Mouse (Mus musculus) embryonic facial prominence, embryonic 13.5 days (tissue): Measurements from ENCODE around the gene Eef2k. TPM values are rescaled to one million over a fixed set of nuclear protein-coding genes. Genes with fewer than 3 reads are reported as not detected.
A peak's percentile ranks its signal among the peaks of the same experiment; 100 is the strongest.

ENCODE experiments used
- ATAC-seq: fragments of 200-750 bp; cut with Nextera tagmentation; 2 replicates; pipeline ENCODE4 v1.8.0; 2017; ENCODE audit warnings: low read depth; ENCODE audit not compliant: insufficient number of reproducible peaks, insufficient read depth, low FRiP score, low TSS enrichment
- H3K27ac ChIP-seq: fragments of 300-500 bp; sonication (generic); 2 replicates; pipeline ENCODE4 v1.5.1; 2015; ENCODE audit warnings: moderate library complexity, mild to moderate bottlenecking, inconsistent platforms
- H3K27me3 ChIP-seq: fragments of 300-500 bp; sonication (generic); 2 replicates; pipeline ENCODE4 v1.6.1; 2015; ENCODE audit warnings: mild to moderate bottlenecking, inconsistent platforms
- H3K36me3 ChIP-seq: fragments of 300-500 bp; sonication (generic); 2 replicates; pipeline ENCODE4 v1.6.1; 2015; ENCODE audit warnings: mild to moderate bottlenecking, inconsistent platforms
- H3K4me1 ChIP-seq: fragments of 300-500 bp; sonication (generic); 2 replicates; pipeline ENCODE4 v1.6.1; 2015; ENCODE audit warnings: inconsistent platforms
- H3K4me2 ChIP-seq: fragments of 300-500 bp; sonication (generic); 2 replicates; pipeline ENCODE4 v1.6.1; 2015; ENCODE audit warnings: moderate library complexity, mild to moderate bottlenecking, inconsistent platforms
- H3K4me3 ChIP-seq: fragments of 300-500 bp; sonication (generic); 2 replicates; pipeline ENCODE4 v1.5.1; 2015; ENCODE audit warnings: mild to moderate bottlenecking, inconsistent platforms
- H3K9ac ChIP-seq: fragments of 300-500 bp; sonication (generic); 2 replicates; pipeline ENCODE4 v1.6.1; 2015; ENCODE audit warnings: mild to moderate bottlenecking, inconsistent platforms
- H3K9me3 ChIP-seq: fragments of 300-500 bp; sonication (generic); 2 replicates; pipeline ENCODE4 v1.6.1; 2016; ENCODE audit warnings: inconsistent platforms
- WGBS: fragments of 180-500 bp; shearing (Covaris S2); methylation state at CpG from one replicate; pipeline ENCODE4 v1.1.7; 2015; ENCODE audit warnings: mixed read lengths; 5-methylcytosine and 5-hydroxymethylcytosine counted together
- polyA plus RNA-seq: library from polyadenylated mRNA; unstranded; fragments of >200 nt; fragmentation: Nextera tagmentation; extraction: Ambion mirVana; gene quantifications from 2 replicates; pipeline ENCODE4 v1.2.1, GENCODE M21; 2015

The Eef2k gene
- polyA plus RNA-seq, 1 experiment from 2014 or later = 39.4 TPM

DNA sequence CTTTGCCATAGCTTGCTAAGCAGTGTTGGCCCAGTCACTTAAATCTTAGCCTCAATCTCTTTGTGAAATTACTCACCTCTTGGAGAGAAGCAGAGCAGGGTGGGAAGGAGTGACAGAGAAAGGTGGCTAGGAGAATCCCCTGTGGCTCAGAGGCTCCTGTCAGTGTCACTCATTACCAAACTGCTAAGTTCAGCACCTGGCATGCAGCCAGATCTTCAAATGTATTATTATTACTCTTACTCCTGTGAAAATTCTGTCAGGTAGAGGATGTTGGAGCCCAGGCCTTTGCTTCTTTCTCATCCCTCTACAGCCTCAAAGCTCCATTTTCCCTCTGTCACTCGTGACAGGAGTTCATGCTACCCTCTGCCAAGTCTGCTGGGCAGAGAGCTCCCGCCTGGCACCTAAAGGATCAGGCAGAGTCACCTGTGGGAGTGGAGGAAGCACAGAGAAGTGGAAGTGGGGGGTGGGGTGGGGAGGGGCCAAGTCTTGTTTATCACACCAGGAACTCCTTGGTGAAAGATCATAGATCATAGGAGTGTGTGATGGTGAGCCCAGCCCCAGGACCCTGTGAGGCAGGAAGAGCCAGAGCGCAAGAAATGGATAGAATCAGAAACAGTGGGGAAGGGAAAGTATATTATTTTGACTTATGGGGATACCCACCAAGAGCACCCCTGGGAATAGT is 6.3 kb downstream of the Eef2k start:
- WGBS = 84% methylated on average over 3 of the region's 3 CpGs
- no peak for ATAC-seq
- Histone ChIP-seq H3K27ac (no peak overlapping the region), H3K4me1 (peaks cover 42% of the 10 kb centered on the region), H3K4me2 (no peak overlapping the region), H3K9me3 (no peaks in the 10 kb centered on the region), H3K27me3 (no peaks in the 10 kb centered on the region), H3K4me3 (no peak overlapping the region), H3K36me3 (peaks cover 3% of the 10 kb centered on the region; the same call in 1 of the 2 replicates), H3K9ac (no peak overlapping the region)

DNA sequence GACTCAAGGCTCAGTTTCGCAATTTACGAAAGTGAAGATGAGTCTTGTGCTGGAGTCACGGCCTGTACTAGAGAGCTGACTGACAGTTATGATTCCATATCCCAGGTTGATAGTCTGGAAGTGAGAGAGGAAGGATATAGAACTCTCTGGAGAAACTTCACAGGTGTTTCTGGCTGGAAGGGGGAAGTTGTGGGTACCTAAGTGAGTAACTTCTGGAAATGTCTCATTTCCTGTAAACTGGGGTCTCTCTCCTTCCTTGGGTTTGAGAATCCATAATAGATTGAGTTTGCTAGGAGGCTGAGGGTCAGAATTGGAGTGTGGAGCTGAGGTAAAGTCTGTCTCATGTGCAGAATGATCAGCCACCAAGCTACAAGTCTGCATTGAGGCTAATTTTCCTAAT is 7.5 kb downstream of the Eef2k start:
- H3K27me3 ChIP-seq = no peaks in the 10 kb centered on the region
- 95% methylated on average over 3 of the region's 3 CpGs for WGBS
- ATAC-seq = no peak
- H3K36me3 ChIP-seq = peaks cover 3% of the 10 kb centered on the region; the same call in 1 of the 2 replicates
- no peak overlapping the region for H3K9ac ChIP-seq
- H3K4me2 ChIP-seq = no peak overlapping the region
- no peaks in the 10 kb centered on the region for H3K9me3 ChIP-seq
- H3K27ac ChIP-seq = no peak overlapping the region
- no peak overlapping the region for H3K4me3 ChIP-seq
- H3K4me1 ChIP-seq = peaks cover 30% of the 10 kb centered on the region

DNA sequence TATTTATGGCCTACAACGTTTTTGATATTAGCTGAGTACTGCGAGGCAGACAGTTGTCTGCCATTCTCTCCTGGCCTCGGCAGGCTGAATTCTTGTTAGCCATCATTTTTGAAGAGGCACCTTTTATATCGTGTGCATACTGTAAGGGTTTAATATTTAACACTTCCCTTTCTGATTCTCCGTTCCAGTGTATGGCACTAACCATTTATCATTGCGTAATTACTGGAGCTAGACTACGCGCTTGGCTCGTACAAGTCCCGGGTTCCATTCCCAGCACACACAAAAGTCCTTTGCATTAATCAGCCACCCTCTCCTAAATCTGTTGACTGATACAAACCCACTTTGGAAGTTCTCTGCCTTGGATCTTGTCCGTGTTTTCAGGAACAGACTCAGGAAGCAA is 17.2 kb downstream of the Eef2k start:
- H3K9ac ChIP-seq = no peak overlapping the region
- WGBS = 88% methylated on average over 11 of the region's 11 CpGs
- ATAC-seq = no peak
- no peak overlapping the region for H3K4me3 ChIP-seq
- H3K27me3 ChIP-seq = no peaks in the 10 kb centered on the region
- H3K36me3 ChIP-seq = peaks cover 19% of the 10 kb centered on the region
- no peak overlapping the region for H3K27ac ChIP-seq
- peaks cover 40% of the 10 kb centered on the region for H3K4me1 ChIP-seq
- no peak overlapping the region for H3K4me2 ChIP-seq
- no peaks in the 10 kb centered on the region for H3K9me3 ChIP-seq

DNA sequence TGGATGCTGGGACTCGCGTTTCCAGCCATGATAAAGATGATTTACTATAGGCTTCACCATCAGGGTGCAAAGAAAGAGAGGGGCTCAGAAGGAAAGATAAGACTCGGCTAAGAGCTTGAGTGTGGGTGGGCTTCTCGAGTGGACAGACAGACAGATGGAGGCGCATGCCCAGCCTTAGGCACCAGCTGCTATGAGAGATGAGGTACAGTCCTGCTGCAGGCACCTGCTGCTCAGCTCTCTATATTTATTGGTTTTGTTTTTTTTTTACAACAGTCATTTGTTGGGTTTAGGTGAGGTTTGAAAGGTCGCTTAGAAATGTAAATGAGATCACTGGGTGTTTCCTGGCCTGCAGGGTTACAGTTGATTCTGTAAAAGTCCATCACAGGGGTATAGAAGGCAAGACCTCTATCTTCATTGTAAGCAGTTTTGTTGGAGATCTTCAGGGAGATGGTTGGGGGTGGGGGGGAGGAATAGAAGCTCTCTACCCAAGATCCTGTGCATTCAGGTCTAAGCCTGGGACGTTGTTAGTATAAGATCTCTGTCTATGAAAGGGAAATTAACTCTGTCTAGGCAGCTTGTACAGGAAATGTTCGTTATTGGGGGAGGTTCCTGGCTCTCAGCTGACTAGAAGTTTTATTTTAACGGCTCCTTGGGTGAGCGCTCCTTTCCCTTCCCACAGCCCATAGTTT is 18.3 kb downstream of the Eef2k start:
- Histone ChIP-seq H3K9ac (no peak overlapping the region), H3K27ac (no peak overlapping the region), H3K4me1 (peaks cover 51% of the 10 kb centered on the region), H3K36me3 (peaks cover 19% of the 10 kb centered on the region), H3K4me2 (no peak overlapping the region), H3K9me3 (no peaks in the 10 kb centered on the region), H3K27me3 (no peaks in the 10 kb centered on the region), H3K4me3 (no peak overlapping the region)
- 48% methylated on average over 10 of the region's 10 CpGs for WGBS
- no peak for ATAC-seq

DNA sequence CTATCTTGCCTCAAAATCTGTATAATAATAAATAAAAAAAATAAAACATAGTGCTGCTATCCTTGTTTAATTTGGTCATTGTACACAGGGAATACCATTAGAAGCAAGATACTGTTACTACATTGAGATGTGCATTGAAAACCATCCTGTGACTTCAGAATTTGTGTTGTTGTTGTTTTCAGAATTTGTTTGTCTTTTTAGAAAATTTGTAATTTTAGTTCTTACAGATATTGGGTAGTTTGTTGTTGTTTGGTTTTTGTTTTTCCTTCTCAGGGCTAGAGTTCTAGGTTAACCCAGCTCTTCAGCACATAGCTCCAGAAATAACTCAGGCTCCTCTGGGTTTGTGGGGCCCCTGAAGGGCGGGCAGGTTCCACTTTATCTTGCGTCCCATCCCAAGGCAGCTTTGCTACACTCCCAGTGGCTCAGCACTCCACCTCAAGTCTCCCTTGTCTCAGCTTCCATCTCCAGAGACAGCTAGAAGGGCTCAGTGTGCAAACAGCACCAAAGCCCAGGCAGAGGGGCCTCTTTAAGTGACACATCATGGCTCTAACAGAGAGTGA is 18.9 kb downstream of the Eef2k start:
- 34% methylated on average over 2 of the region's 2 CpGs for WGBS
- Histone ChIP-seq H3K4me2 (no peak overlapping the region), H3K9ac (no peak overlapping the region), H3K27ac (peak overlapping the region; percentile 14; the same call in 1 of the 2 replicates), H3K36me3 (peaks cover 19% of the 10 kb centered on the region), H3K9me3 (no peaks in the 10 kb centered on the region), H3K4me3 (no peak overlapping the region), H3K4me1 (peaks cover 57% of the 10 kb centered on the region), H3K27me3 (no peaks in the 10 kb centered on the region)
- no peak for ATAC-seq

DNA sequence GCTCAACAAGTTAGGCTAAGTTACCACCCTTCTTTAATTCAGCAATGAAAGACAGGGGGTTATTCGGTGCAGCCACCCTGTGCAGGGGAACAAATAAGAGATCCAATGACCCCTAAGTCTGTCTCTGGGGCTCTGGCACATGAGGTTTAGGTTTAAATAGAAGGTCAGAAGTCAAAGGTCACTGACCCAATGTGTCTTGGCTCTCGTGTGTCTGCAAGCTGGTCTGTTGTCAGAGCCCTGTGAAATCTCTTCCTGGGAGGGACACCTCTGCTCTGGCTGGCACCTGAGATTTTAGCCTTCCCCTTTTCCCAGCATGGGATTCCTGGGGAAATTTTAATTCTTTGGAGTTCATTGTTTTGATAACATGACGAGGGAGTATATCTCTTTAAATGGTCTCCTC is 19.6 kb downstream of the Eef2k start:
- peak overlapping the region; percentile 74 for H3K27ac ChIP-seq
- ATAC-seq = no peak
- WGBS = 14% methylated on average over 3 of the region's 3 CpGs

DNA sequence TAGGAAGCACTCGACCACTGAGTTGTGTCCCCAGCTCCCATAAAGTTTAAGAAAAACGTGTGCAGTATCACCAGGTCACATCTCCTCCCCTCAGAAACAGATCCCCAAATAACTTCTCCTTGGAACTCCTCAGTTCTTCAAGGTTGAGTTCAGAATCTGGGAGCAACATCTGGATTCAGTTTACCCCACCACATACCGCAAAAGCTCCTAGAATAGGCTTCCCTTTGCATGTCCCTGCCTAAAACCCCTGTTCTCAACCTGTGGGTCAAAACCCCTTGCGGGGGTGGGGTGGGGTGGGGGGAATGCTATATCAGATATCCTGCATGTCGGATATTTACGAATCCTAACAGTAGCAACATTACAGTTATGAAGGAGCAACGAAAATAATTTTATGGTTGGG is 20.0 kb downstream of the Eef2k start:
- Histone ChIP-seq H3K36me3 (peaks cover 19% of the 10 kb centered on the region), H3K4me1 (peaks cover 67% of the 10 kb centered on the region), H3K27me3 (no peaks in the 10 kb centered on the region), H3K9ac (no peak overlapping the region), H3K4me3 (no peak overlapping the region), H3K9me3 (no peaks in the 10 kb centered on the region), H3K4me2 (peak overlapping the region; percentile 38), H3K27ac (peak overlapping the region; percentile 74)
- 0 out of 2 replicates have a peak, but pooled peaks have one; percentile 38 for ATAC-seq
- WGBS = 22% methylated on average over 7 of the region's 7 CpGs

More for the DNA sequence above, 19.6 kb downstream of the Eef2k start:
- Histone ChIP-seq H3K27me3 (no peaks in the 10 kb centered on the region), H3K4me3 (no peak overlapping the region), H3K36me3 (peaks cover 19% of the 10 kb centered on the region), H3K4me1 (peaks cover 63% of the 10 kb centered on the region), H3K9ac (no peak overlapping the region), H3K4me2 (peak overlapping the region; percentile 38; the same call in 1 of the 2 replicates), H3K9me3 (no peaks in the 10 kb centered on the region)

DNA sequence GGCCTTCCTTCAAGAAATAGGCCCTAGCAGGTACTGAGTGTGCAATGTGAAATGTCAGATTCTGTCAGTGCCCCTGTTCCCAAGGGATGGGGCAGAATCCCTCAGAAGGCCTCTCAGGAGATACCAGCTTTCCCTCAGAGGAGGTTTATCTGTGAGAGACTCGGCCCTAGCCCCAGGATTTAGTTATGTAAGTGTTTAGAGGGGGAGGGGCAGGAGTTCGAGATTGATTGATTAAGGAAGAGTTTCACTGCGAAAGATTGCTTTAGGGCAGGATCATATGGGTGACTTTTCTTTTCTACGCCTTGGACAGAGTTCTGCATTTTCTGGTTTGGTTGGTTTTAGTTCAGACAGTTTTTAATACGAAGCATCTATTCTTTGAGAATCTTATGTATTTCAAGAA is 20.8 kb downstream of the Eef2k start:
- Histone ChIP-seq H3K4me2 (peak overlapping the region; percentile 38), H3K9ac (no peak overlapping the region), H3K4me1 (peaks cover 67% of the 10 kb centered on the region), H3K36me3 (peaks cover 12% of the 10 kb centered on the region), H3K27me3 (no peaks in the 10 kb centered on the region), H3K9me3 (no peaks in the 10 kb centered on the region), H3K27ac (peak overlapping the region; percentile 74), H3K4me3 (no peak overlapping the region)
- ATAC-seq = no peak
- WGBS = 13% methylated on average over 5 of the region's 5 CpGs

DNA sequence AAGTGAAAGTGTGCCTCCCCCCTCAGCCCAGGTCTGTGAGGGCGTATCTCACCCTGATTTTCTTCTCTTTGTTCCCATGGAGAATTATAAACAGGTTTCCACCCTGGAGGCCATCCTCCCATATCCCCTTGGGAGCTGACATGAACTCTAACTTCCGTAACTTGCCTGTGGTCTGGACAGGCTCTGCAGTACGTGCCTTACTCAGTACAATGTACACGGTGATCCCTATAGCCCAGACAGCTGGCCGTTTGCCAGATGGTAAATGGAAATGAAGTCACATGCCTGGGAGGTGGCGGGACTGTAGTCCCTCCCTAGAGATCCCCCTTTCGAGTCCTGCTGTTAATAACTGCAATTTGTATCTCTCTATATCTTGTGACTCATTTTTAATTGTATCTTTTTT is 22.5 kb downstream of the Eef2k start:
- H3K9ac ChIP-seq = no peak overlapping the region
- peak overlapping the region; percentile 65 for H3K27ac ChIP-seq
- 4% methylated on average over 7 of the region's 7 CpGs for WGBS
- no peaks in the 10 kb centered on the region for H3K36me3 ChIP-seq
- H3K4me1 ChIP-seq = peaks cover 78% of the 10 kb centered on the region
- peak overlapping the region; percentile 40 for H3K4me2 ChIP-seq
- no peaks in the 10 kb centered on the region for H3K9me3 ChIP-seq
- 0 out of 2 replicates have a peak overlapping the region, but pooled peaks have one; percentile 2 for H3K4me3 ChIP-seq
- no peaks in the 10 kb centered on the region for H3K27me3 ChIP-seq
- ATAC-seq = 0 out of 2 replicates have a peak, but pooled peaks have one; percentile 62

DNA sequence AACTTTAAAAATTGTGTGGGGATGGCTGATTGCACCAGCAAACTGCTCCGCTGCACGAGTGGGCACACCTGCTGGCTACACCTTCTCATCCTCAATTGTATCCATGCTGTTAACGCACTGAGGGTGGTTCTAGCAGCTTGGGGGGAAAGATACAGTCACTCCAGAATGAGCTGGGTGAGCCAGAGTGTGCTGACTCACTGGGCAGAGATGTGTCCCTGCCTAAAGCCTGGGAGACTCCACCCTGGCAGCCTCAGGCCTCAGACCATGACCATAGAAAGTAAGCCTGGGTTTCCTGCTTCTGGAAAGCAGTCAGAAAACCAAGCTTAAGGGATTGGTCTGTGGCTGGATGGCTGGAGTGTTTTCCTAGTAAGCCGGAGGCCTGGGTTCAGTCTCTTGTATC is 23.2 kb downstream of the Eef2k start:
- Histone ChIP-seq H3K4me1 (peaks cover 82% of the 10 kb centered on the region), H3K36me3 (no peaks in the 10 kb centered on the region), H3K4me3 (no peak overlapping the region), H3K27me3 (no peaks in the 10 kb centered on the region), H3K4me2 (no peak overlapping the region), H3K9me3 (no peaks in the 10 kb centered on the region), H3K9ac (no peak overlapping the region), H3K27ac (peak overlapping the region; percentile 65)
- no peak for ATAC-seq
- 61% methylated on average over 4 of the region's 4 CpGs for WGBS

DNA sequence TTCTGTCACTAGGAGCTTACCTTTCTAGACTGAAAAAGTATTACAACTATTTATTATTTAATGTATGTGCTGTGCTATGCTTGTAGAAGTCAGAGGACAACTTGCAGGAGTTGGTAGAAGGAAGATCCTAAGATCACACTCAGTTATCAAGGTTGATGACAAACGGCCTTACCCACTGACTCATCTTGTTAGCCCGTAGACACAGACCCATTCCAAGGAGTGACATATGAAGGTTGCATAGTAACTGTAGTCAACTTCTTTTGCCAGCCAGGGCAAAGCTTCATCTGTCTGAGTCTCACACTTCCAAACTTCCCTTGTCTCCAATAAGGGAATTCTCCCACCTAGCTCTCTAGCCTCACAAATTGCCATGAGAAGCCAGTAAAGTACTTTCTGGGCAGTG is 24.1 kb downstream of the Eef2k start:
- H3K36me3 ChIP-seq = no peaks in the 10 kb centered on the region
- H3K27me3 ChIP-seq = no peaks in the 10 kb centered on the region
- WGBS = 72% methylated on average over 2 of the region's 2 CpGs
- no peak overlapping the region for H3K27ac ChIP-seq
- H3K4me3 ChIP-seq = no peak overlapping the region
- peaks cover 76% of the 10 kb centered on the region for H3K4me1 ChIP-seq
- H3K4me2 ChIP-seq = no peak overlapping the region
- no peak for ATAC-seq
- no peaks in the 10 kb centered on the region for H3K9me3 ChIP-seq
- no peak overlapping the region for H3K9ac ChIP-seq

DNA sequence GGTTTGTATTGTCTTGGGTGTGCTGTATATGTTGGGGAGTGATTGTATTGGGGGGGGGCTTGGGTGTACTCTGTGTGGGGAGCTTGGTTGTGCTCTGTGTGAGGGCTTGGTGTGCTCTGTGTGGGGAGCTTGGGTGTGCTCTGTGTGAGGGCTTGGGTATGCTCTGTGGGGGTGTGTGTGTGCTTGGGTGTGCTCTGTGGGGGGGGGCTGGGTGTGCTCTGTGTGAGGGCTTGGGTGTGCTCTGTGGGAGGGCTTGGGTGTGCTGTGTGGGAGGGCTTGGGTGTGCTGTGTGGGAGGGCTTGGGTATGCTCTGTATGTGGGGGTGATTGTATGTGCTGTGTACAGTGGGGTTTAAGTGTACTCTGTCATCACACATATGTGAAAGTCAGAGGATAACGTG is 25.1 kb downstream of the Eef2k start:
- Histone ChIP-seq H3K9ac (no peak overlapping the region), H3K9me3 (no peaks in the 10 kb centered on the region), H3K36me3 (no peaks in the 10 kb centered on the region), H3K4me1 (peaks cover 66% of the 10 kb centered on the region), H3K4me2 (no peak overlapping the region), H3K27me3 (no peaks in the 10 kb centered on the region), H3K27ac (no peak overlapping the region), H3K4me3 (no peak overlapping the region)
- 60% methylated on average over 1 of the region's 1 CpGs for WGBS
- 0 out of 2 replicates have a peak, but pooled peaks have one; percentile 29 for ATAC-seq
